Mouse (Mus musculus) lung, postnatal 10 days (tissue): ENCODE measurements around the gene Smap1.
A peak's percentile ranks its signal among the peaks of the same experiment; 100 is the strongest.

ENCODE experiments used
- DNase-seq: peaks from one replicate; pipeline ENCODE4 v3.0.0; 2021

The Smap1 gene

DNA sequence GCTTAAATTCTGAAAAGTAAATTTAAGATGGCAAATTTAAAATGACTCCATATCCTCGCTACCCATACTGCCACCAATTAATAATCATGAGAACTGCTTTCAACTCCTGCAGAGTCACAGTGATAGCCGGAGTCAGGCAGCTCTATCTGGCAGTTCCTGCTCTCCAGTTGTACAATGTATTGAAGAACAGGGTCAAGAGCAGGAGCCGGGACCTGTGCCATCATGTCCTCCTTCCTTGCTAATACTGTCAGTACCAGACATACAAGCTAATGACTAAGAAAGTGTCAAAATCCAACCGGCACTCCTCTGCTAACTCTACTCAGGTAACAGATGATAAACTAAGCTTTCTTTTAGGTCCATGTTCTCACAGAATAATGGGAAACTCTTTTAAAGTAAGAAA lies 3.0 kb downstream of the Smap1 start:
- no peak for DNase-seq

DNA sequence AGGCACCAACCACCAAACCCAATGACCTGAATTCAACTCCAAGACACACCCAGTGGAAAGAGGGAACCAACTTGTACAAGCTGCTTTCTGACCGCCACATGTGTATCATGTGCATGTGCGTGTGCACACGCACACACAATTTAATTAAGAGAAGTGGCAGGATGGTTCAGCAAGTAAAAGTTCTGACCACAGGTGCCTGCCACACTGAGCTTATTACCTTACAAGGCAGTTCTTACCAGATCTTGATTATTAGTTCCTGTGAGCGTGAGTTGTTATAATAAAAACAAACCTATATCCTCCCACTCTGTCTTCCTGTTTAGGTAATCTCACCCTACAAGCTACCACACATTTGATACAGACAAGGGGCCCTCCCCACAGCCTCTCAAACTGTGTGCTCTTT lies 6.6 kb downstream of the Smap1 start:
- DNase-seq = no peak

DNA sequence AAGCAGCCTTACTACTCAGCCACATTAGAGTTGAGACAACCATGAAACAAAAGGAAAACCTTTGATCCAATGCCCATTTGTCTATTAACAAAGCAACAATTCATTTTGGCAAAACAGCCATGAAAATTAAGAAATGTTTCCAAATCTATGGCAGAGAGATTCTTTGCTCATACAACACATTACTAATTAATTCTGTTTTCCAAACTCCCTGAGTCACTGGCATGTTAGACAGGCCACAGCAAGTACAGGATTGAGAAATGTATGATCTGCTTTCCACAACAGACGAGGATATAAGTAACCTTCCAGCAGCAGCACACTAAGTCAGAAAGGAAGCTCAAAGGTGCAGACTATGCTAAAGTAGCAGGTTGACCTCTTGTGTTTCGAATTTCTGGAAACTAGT lies 9.1 kb downstream of the Smap1 start:
- no peak for DNase-seq

GRCm38 (mm10) chr1:23906082-23906481 lies 16.0 kb downstream of the Smap1 start:
- DNase-seq = no peak

GRCm38 (mm10) chr1:23903340-23903739 lies 18.8 kb downstream of the Smap1 start:
- no peak for DNase-seq

- no peak for DNase-seq
These were observed 19.4 kb downstream of the Smap1 start for GRCm38 (mm10) chr1:23902736-23903135.

- DNase-seq = no peak
These were observed 22.5 kb downstream of the Smap1 start for GRCm38 (mm10) chr1:23899647-23900020.

- no peak for DNase-seq
These were observed 23.0 kb downstream of the Smap1 start for GRCm38 (mm10) chr1:23899020-23899646.

GRCm38 (mm10) chr1:23892072-23892471 lies 30.0 kb downstream of the Smap1 start:
- no peak for DNase-seq

- DNase-seq = no peak
These were observed 37.2 kb downstream of the Smap1 start for GRCm38 (mm10) chr1:23884914-23885313.

DNA sequence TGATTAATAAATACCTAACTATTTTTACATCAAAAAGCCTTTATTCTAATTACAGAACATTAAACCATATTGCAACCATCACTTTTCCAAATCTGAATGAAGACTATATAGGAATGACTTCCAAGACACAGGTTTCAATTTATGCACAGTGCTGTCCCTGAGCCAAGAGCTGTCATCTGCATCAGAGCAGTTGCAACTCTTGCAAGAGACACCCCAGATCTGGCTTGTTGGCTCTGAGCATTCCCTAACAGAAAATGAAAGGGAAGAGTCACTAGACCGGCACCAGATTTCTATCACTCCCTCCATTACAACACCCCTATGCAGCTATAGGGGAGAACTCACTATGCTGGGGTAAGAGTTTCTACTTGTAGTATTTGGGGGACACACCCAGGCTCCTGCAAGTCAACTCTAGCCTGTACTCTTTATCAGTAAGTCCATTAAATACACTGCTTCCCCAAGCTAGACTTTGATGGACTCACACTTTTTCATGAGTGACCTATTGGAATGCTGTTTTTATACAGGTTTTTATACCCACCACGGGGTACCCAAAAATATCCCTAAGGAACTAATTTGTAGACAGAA lies 37.9 kb downstream of the Smap1 start:
- DNase-seq = no peak

GRCm38 (mm10) chr1:23882681-23883080 lies 39.4 kb downstream of the Smap1 start:
- DNase-seq = no peak

GRCm38 (mm10) chr1:23872194-23872593 lies 49.9 kb downstream of the Smap1 start:
- DNase-seq = no peak

DNA sequence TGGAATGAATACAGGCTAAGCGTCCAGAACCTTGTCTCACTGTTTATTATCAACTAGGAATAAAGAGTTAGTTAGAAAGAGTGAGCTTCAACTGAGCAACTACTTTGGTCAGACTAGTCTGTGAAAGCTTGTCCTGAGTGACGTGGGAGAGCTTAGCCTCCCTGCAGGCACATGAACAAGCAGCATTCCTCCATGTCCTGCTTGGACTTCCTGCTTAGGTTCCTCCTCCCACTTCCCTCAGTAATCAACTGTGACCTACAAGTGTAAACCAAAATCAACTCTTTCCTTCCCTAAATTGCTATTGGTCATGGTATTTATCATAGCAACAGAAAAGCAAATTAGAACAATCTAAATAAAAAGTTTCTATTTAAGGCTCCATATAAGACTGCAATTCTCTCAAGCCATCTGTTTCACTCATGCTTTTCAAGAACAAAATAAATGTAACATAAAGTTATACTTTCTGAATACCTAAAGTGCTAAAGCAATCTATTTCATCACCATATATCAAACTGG lies 54.7 kb downstream of the Smap1 start:
- DNase-seq = peak; percentile 14

GRCm38 (mm10) chr1:23865566-23865965 lies 56.6 kb downstream of the Smap1 start:
- DNase-seq = no peak

GRCm38 (mm10) chr1:23860944-23861343 lies 61.2 kb downstream of the Smap1 start:
- no peak for DNase-seq

- DNase-seq = no peak
These were observed 66.5 kb downstream of the Smap1 start for GRCm38 (mm10) chr1:23855623-23856022.

GRCm38 (mm10) chr1:23846044-23846680 lies 76.0 kb downstream of the Smap1 start:
- no peak for DNase-seq

GRCm38 (mm10) chr1:23845007-23845406 lies 77.1 kb downstream of the Smap1 start:
- DNase-seq = no peak

DNA sequence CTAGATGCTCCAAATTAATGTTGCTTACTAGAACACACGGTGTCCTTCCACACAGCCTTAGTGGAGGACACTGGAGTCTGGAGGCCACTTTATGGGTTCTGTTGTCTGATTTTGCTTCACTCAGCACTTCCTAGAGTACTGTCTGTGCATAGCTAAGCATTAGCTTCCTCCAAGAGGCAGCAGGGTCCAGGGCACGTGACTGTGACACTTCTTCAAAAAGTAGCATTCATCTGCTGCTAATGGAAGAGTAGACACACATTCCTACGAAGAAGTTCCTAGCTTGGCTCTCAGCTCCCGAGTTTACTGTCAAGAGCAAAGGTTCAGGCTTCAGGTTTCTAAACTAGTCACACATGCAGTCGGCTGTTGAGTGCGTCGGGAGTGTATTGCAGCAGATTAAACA lies 78.3 kb downstream of the Smap1 start:
- DNase-seq = no peak

DNA sequence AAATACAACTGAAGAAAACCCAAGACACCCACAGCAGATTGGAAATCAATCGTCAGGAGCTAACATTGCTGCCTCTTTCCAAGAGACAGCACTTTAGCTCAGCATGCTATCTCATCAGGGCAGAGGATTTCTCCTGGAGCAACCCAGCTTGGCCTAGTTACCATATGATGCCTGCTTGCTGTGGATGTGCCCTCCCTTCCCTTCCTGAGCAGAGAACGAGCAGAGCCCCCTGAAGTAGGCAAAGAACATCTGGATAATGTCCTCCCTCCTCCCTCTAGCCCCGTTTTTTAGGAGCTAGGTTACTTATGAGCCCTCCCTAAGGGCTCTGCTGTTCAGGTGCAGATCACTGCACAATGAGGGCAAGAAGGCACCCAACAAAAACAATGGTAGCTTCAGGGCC lies 79.5 kb downstream of the Smap1 start:
- DNase-seq = no peak

DNA sequence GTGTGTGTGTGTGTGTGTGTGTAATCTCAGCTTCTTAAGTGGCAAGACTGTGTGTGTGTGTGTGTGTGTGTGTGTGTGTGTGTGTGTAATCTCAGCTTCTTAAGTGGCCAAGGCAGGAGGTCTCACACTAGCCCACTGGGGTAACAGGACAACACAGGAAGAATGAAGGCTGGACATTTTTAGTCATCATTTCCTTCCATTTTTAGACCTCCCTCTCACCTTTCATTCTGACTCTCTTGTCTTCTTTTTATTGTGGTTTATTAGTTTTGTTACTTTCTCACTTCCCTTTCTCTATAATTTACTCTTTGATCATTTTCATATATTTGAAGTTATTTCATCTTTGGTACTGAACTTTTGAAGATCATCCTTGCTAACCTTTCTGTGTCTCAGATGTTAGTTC lies 81.2 kb downstream of the Smap1 start:
- DNase-seq = no peak

GRCm38 (mm10) chr1:23836630-23837029 lies 85.5 kb downstream of the Smap1 start:
- no peak for DNase-seq

GRCm38 (mm10) chr1:23834819-23835218 lies 87.3 kb downstream of the Smap1 start:
- DNase-seq = no peak

- no peak for DNase-seq
These were observed 87.9 kb downstream of the Smap1 start for GRCm38 (mm10) chr1:23834246-23834645.
